ENCODE assay signal across 8 mouse cellular contexts in genomic region chr4:63410583-63410934, GRCm38 (mm10). TPM values are rescaled to one million over a fixed set of nuclear protein-coding genes. Genes with fewer than 3 reads are reported as not detected.
A peak's percentile ranks its signal among the peaks of the same experiment; 100 is the strongest.
DNase-seq lines count a peak whose midpoint lies in the region; ATAC-seq and TF ChIP-seq lines count a peak whose summit lies in the region.

No protein-coding gene starts in this region.

- peak; percentile 98 for DNase-seq in CH12.LX (ENCODE audit: extremely low read depth)
- DNase-seq in c-Kit-positive CD71-positive TER-119-negative erythroid progenitor cells, embryonic 14.5 days (ENCODE audit: low read depth), result peak; percentile 94
- peak; percentile 95 for DNase-seq in forebrain, embryonic 10.5 days (ENCODE audit: extremely low spot score, low spot score)
- DNase-seq in kidney, postnatal 14 days, result peak; percentile 95
- peak; percentile 95 for DNase-seq in naive thymus-derived CD4-positive, alpha-beta T cell, adult 2 months (ENCODE audit: low read depth)
- peak; percentile 95 for DNase-seq in splenic B cell, adult 2 months (ENCODE audit: low read depth, low spot score)

- TF ChIP-seq RAD21 in CH12.LX (IDR thresholded peaks at IDR 0.05; ENCODE audit: low read depth, low read length), result no peak

- TF ChIP-seq POLR2A in CH12.LX (IDR thresholded peaks at IDR 0.05; ENCODE audit: low read depth, low read length), result 0 out of 2 replicates have a peak, but pooled peaks have one; percentile 46

- dilution Hi-C loops in CH12.LX (cut with MboI; ENCODE audit: extremely low pct_ligation_motif_present, extremely low pct_unique_long_range_greater_than_20kb, low sequenced_read_pairs), result no loop called here

- peak; percentile 84 for ATAC-seq in heart, embryonic 14.5 days (ENCODE audit: insufficient number of reproducible peaks, insufficient read depth, low FRiP score, low read depth)
- peak; percentile 91 for ATAC-seq in liver, embryonic 12.5 days

- no peaks in the 10 kb centered on the region for H3K9me3 ChIP-seq in CH12.LX (replicated peaks; ENCODE audit: low read length)
- H3K9me3 ChIP-seq in forebrain, embryonic 10.5 days, result no peaks in the 10 kb centered on the region
- no peaks in the 10 kb centered on the region for H3K9me3 ChIP-seq in heart, embryonic 14.5 days (ENCODE audit: control insufficient read depth, low read length)
- no peaks in the 10 kb centered on the region for H3K9me3 ChIP-seq in liver, embryonic 12.5 days (replicated peaks)

- H3K4me1 ChIP-seq in CH12.LX (ENCODE audit: control insufficient read depth in 1 of 2, insufficient read depth in 2 of 2), result peaks cover 12 to 28% of the 10 kb centered on the region in 2 experiments
- peaks cover 32% of the 10 kb centered on the region for H3K4me1 ChIP-seq in forebrain, embryonic 10.5 days
- H3K4me1 ChIP-seq in heart, embryonic 14.5 days (ENCODE audit: control insufficient read depth in 2 of 2, insufficient read depth in 2 of 2, low read length in 2 of 2), result peaks cover 11 to 25% of the 10 kb centered on the region in 2 experiments
- peaks cover 54% of the 10 kb centered on the region for H3K4me1 ChIP-seq in liver, embryonic 12.5 days

- H3K4me2 ChIP-seq in CH12.LX (ENCODE audit: insufficient read depth, low read depth, poor library complexity, severe bottlenecking), result no peak overlapping the region; the same call in 1 of the 2 replicates
- peak overlapping the region; percentile 99 for H3K4me2 ChIP-seq in heart, embryonic 14.5 days (ENCODE audit: low read length)
- peak overlapping the region; percentile 98 for H3K4me2 ChIP-seq in liver, embryonic 12.5 days

- H3K79me2 ChIP-seq in CH12.LX (replicated peaks; ENCODE audit: control insufficient read depth, extremely low read depth, insufficient read depth, poor library complexity, severe bottlenecking), result peaks cover 24% of the 10 kb centered on the region

- H3K36me3 ChIP-seq in CH12.LX (replicated peaks in 1 of 2; ENCODE audit: control insufficient read depth in 1 of 2, insufficient read depth in 1 of 2, low read length in 1 of 2), result peaks cover 0 to 12% of the 10 kb centered on the region in 2 experiments
- peaks cover 1% of the 10 kb centered on the region; the same call in 1 of the 2 replicates for H3K36me3 ChIP-seq in forebrain, embryonic 10.5 days (replicated peaks)
- H3K36me3 ChIP-seq in heart, embryonic 14.5 days (ENCODE audit: control insufficient read depth, insufficient read depth, low read length), result no peaks in the 10 kb centered on the region
- H3K36me3 ChIP-seq in liver, embryonic 12.5 days, result no peaks in the 10 kb centered on the region
- H3K36me3 ChIP-seq in splenic B cell, adult 2 months (ENCODE audit: control insufficient read depth, insufficient read depth, low read length, poor library complexity, severe bottlenecking), result no peaks in the 10 kb centered on the region; the same call in 1 of the 2 replicates

- peak overlapping the region; percentile 28; the same call in 1 of the 2 replicates for H3K9ac ChIP-seq in CH12.LX (ENCODE audit: insufficient read depth, low read depth)
- peak overlapping the region; percentile 65 for H3K9ac ChIP-seq in heart, embryonic 14.5 days (ENCODE audit: low read length)
- peak overlapping the region; percentile 58 for H3K9ac ChIP-seq in liver, embryonic 12.5 days

- H3K4me3 ChIP-seq in CH12.LX (replicated peaks in 1 of 3; ENCODE audit: low read depth in 2 of 3, low read length in 2 of 3, poor library complexity in 1 of 3), result peak overlapping the region; percentile 56 to 93 (median 64)
- peak overlapping the region; percentile 73 for H3K4me3 ChIP-seq in forebrain, embryonic 10.5 days
- H3K4me3 ChIP-seq in heart, embryonic 14.5 days (ENCODE audit: control insufficient read depth in 1 of 2, insufficient read depth in 1 of 2, low read depth in 1 of 2, low read length in 2 of 2), result peak overlapping the region; percentile 57 to 61
- H3K4me3 ChIP-seq in liver, embryonic 12.5 days, result peak overlapping the region; percentile 64

- TF ChIP-seq CTCF in CH12.LX (conservative IDR thresholded peaks at IDR 0.05 in 1 of 2, IDR thresholded peaks at IDR 0.05 in 1 of 2; ENCODE audit: low read depth in 2 of 2, low read length in 2 of 2), result no peak

- no peak for TF ChIP-seq EP300 in CH12.LX (IDR thresholded peaks at IDR 0.05; ENCODE audit: low read length)

- WGBS in forebrain, embryonic 10.5 days, result under 1% methylated on average over 19 of the region's 19 CpGs
- WGBS in heart, embryonic 14.5 days, result under 1% methylated on average over 19 of the region's 19 CpGs
- 4% methylated on average over 19 of the region's 19 CpGs for WGBS in liver, embryonic 12.5 days (ENCODE audit: insufficient replicate concordance)

- peak overlapping the region; percentile 97 for H3K27ac ChIP-seq in CH12.LX (ENCODE audit: insufficient read depth, low read depth)
- peak overlapping the region; percentile 84 for H3K27ac ChIP-seq in forebrain, embryonic 10.5 days
- no peak overlapping the region for H3K27ac ChIP-seq in heart, embryonic 14.5 days (replicated peaks in 1 of 2; ENCODE audit: control insufficient read depth in 1 of 2, insufficient read depth in 1 of 2, low read depth in 2 of 2, low read length in 2 of 2)
- H3K27ac ChIP-seq in liver, embryonic 12.5 days, result peak overlapping the region; percentile 54; the same call in 1 of the 2 replicates

- in situ Hi-C loops in CH12.LX (cut with MboI; ENCODE audit: low pct_ligation_motif_present, low pct_unique_long_range_greater_than_20kb, low sequenced_read_pairs), result loop anchor here (25.0 kb wide), 2 partner anchors 352 to 527 kb away; no protein-coding TSS in a partner anchor

- H3K27me3 ChIP-seq in CH12.LX (replicated peaks), result no peaks in the 10 kb centered on the region
- H3K27me3 ChIP-seq in forebrain, embryonic 10.5 days (ENCODE audit: poor library complexity, severe bottlenecking), result peaks cover 19% of the 10 kb centered on the region
- H3K27me3 ChIP-seq in heart, embryonic 14.5 days (ENCODE audit: control insufficient read depth, insufficient read depth, low read length), result 0 out of 2 replicates have a peak, but pooled peaks cover 4% of the 10 kb centered on the region
- peaks cover 12% of the 10 kb centered on the region; the same call in 1 of the 2 replicates for H3K27me3 ChIP-seq in liver, embryonic 12.5 days (replicated peaks)
- no peaks in the 10 kb centered on the region for H3K27me3 ChIP-seq in splenic B cell, adult 2 months (ENCODE audit: control insufficient read depth, insufficient read depth, low read length, poor library complexity, severe bottlenecking)

TF ChIP-seq in CH12.LX, 34 proteins besides CTCF, POLR2A, EP300 and RAD21:
- TF ChIP-seq CHD2 (IDR thresholded peaks at IDR 0.05; ENCODE audit: low read length), result peak; percentile 46
- TF ChIP-seq HCFC1 (IDR thresholded peaks at IDR 0.05; ENCODE audit: low read depth, low read length), result peak; percentile 34; the same call in 1 of the 2 replicates
- TF ChIP-seq TCF12 (IDR thresholded peaks at IDR 0.05; ENCODE audit: low read depth, low read length), result peak; percentile 41; the same call in 1 of the 2 replicates
- no peak for TF ChIP-seq MEF2A (IDR thresholded peaks at IDR 0.05; ENCODE audit: borderline replicate concordance, low read depth, low read length)
- TF ChIP-seq MAZ (IDR thresholded peaks at IDR 0.05; ENCODE audit: low read depth, low read length), result no peak
- TF ChIP-seq ELF1 (IDR thresholded peaks at IDR 0.05; ENCODE audit: low read depth, low read length), result peak; percentile 85
- peak; percentile 53; the same call in 1 of the 2 replicates for TF ChIP-seq ZMIZ1 (IDR thresholded peaks at IDR 0.05; ENCODE audit: low read depth, low read length)

RNA-seq across cellular contexts. Expression of gene Akna, which starts 7.4 kb away (rescaled TPM):
- total RNA-seq in CH12.LX (2012; rRNA removed) (19.3 and 28.0 TPM in 2 replicates), CH12.LX (2014; rRNA removed) (5.1 and 6.5 TPM in 2 replicates)
- 28.5 and 37.5 TPM in 2 replicates for polyA plus RNA-seq in CH12.LX (2012; ENCODE audit: insufficient read length, low read depth)
- polyA plus RNA-seq in forebrain, embryonic 10.5 days (2016; fragmentation: Nextera tagmentation; extraction: Ambion mirVana), result 10.2 and 13.1 TPM in 2 replicates
- polyA plus RNA-seq in heart, embryonic 14.5 days (2014; fragmentation: Nextera tagmentation; extraction: Ambion mirVana), result 1.9 and 2.2 TPM in 2 replicates
- polyA plus RNA-seq in liver, embryonic 12.5 days (2016; fragmentation: Nextera tagmentation; extraction: Ambion mirVana), result 5.4 and 5.7 TPM in 2 replicates

RNA-seq across cellular contexts. Expression of gene Orm2, which starts 48.3 kb away (rescaled TPM):
- total RNA-seq in CH12.LX (2012; rRNA removed), result not detected in 2 replicates
- not detected in 2 replicates for total RNA-seq in CH12.LX (2014; rRNA removed)
- polyA plus RNA-seq in CH12.LX (2012; ENCODE audit: insufficient read length, low read depth), result 0.53 TPM in 1 of 2 replicates, not detected in the other
- not detected in 2 replicates for polyA plus RNA-seq in forebrain, embryonic 10.5 days (2016; fragmentation: Nextera tagmentation; extraction: Ambion mirVana)
- not detected in 2 replicates for polyA plus RNA-seq in heart, embryonic 14.5 days (2014; fragmentation: Nextera tagmentation; extraction: Ambion mirVana)
- not detected in 2 replicates for polyA plus RNA-seq in liver, embryonic 12.5 days (2016; fragmentation: Nextera tagmentation; extraction: Ambion mirVana)

RNA-seq across cellular contexts. Expression of gene Orm3, which starts 54.6 kb away (rescaled TPM):
- total RNA-seq in CH12.LX (2012; rRNA removed) (not detected in 2 replicates), CH12.LX (2014; rRNA removed) (not detected in 2 replicates)
- 0.30 and 0.33 TPM in 2 replicates for polyA plus RNA-seq in CH12.LX (2012; ENCODE audit: insufficient read length, low read depth)
- not detected in 2 replicates for polyA plus RNA-seq in forebrain, embryonic 10.5 days (2016; fragmentation: Nextera tagmentation; extraction: Ambion mirVana)
- not detected in 2 replicates for polyA plus RNA-seq in heart, embryonic 14.5 days (2014; fragmentation: Nextera tagmentation; extraction: Ambion mirVana)
- polyA plus RNA-seq in liver, embryonic 12.5 days (2016; fragmentation: Nextera tagmentation; extraction: Ambion mirVana), result not detected in 2 replicates

Comparison
In these comparisons a context has a peak if more than half of its experiments do, and no peak if none do; other contexts are left out.
1. H3K27ac ChIP-seq: peak in CH12.LX (single experiment), forebrain, embryonic 10.5 days (single experiment) and liver, embryonic 12.5 days (single experiment); none in heart, embryonic 14.5 days (0 of 2).
2. Peak in every context shown above with its lines, with median percentiles within 50 percentile points of each other: DNase-seq, H3K4me3 ChIP-seq and H3K9ac ChIP-seq.